Mouse (Mus musculus) gastrocnemius, adult 18-20 months (tissue): ENCODE measurements around the gene Ilkap. TPM values are rescaled to one million over a fixed set of nuclear protein-coding genes. Genes with fewer than 3 reads are reported as not detected.

ENCODE experiments used
- DNase-seq: peaks from one replicate; pipeline ENCODE4 v3.0.0; 2021; ENCODE audit warnings: low spot score
- total RNA-seq, 2 experiments: library from RNA; stranded (reverse); gene quantifications; 2 replicates each; pipeline ENCODE4 v1.2.3; 2021

The Ilkap gene
- total RNA-seq, 2 experiments from 2014 or later: 35.4 to 40.1 TPM

GRCm38 (mm10) chr1:91414903-91415302 lies 16.3 kb upstream of the Ilkap start:
- no peak for DNase-seq

GRCm38 (mm10) chr1:91413898-91414594 lies 15.4 kb upstream of the Ilkap start, which contains the start of gene Hes6:
Hes6 (minus strand) TSS chr1:91414038.
- DNase-seq: peak; percentile 81

- peak; percentile 36 for DNase-seq
These were observed 14.9 kb upstream of the Ilkap start for GRCm38 (mm10) chr1:91413536-91413897.

- peak; percentile 95 for DNase-seq
These were observed 14.5 kb upstream of the Ilkap start for GRCm38 (mm10) chr1:91413030-91413506.

- no peak for DNase-seq
These were observed 13.8 kb upstream of the Ilkap start for GRCm38 (mm10) chr1:91412286-91413029.

GRCm38 (mm10) chr1:91411631-91412285 lies 13.1 kb upstream of the Ilkap start:
- no peak for DNase-seq

GRCm38 (mm10) chr1:91407819-91408218 lies 9.2 kb upstream of the Ilkap start:
- peak; percentile 38 for DNase-seq

- DNase-seq: peak; percentile 86
These were observed 7.0 kb upstream of the Ilkap start for GRCm38 (mm10) chr1:91405406-91406169.

GRCm38 (mm10) chr1:91404976-91405375 lies 6.4 kb upstream of the Ilkap start:
- DNase-seq: no peak

- no peak for DNase-seq
These were observed 722 bp downstream of the Ilkap start for GRCm38 (mm10) chr1:91397927-91398259.

GRCm38 (mm10) chr1:91390369-91390768 lies 8.2 kb downstream of the Ilkap start:
- no peak for DNase-seq

- DNase-seq: no peak
These were observed 17.5 kb downstream of the Ilkap start for GRCm38 (mm10) chr1:91381091-91381471.

GRCm38 (mm10) chr1:91380453-91381090 lies 18.0 kb downstream of the Ilkap start:
- peak; percentile 81 for DNase-seq

GRCm38 (mm10) chr1:91373414-91373835 lies 25.2 kb downstream of the Ilkap start:
- no peak for DNase-seq

GRCm38 (mm10) chr1:91370055-91370454 lies 28.6 kb downstream of the Ilkap start:
- no peak for DNase-seq

GRCm38 (mm10) chr1:91369408-91369807 lies 29.2 kb downstream of the Ilkap start:
- no peak for DNase-seq

- no peak for DNase-seq
These were observed 31.3 kb downstream of the Ilkap start for GRCm38 (mm10) chr1:91367295-91367694.

- DNase-seq: peak; percentile 70
These were observed 32.2 kb downstream of the Ilkap start, which contains the start of gene Erfe for GRCm38 (mm10) chr1:91366215-91367108. Erfe (plus strand) TSS chr1:91366430.

GRCm38 (mm10) chr1:91365816-91366214 lies 32.8 kb downstream of the Ilkap start:
- DNase-seq: no peak
